Mouse (Mus musculus) CD4-positive naive resting alpha-beta T cell, adult 76 days (primary cell): ENCODE data around the gene Tmem269. TPM values are rescaled to one million over a fixed set of nuclear protein-coding genes. Genes with fewer than 3 reads are reported as not detected.

Experiments used
- total RNA-seq: library from RNA; stranded (reverse); gene quantifications from one replicate; pipeline ENCODE4 v1.2.4, GENCODE M21; 2023

Gene Tmem269
- not detected for total RNA-seq

DNA sequence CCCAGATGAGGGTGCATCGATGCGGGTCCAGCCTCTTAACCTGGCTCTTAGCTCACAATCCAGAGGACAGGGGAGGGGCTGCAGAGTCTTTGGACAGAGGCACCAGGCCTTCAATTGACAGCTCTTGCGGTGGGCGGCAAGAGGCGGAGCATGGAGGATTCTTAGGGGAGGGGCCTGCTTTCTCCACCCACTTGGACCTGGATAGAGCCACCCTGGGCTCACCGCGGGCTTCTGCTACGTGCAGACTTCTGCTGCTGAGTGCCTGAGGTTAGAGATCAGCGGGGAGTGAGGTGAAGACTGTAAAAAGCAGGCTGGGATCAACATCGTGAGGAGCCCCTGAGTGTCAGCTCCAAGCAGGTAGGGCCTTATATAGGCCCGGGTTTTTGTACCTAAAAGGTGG, at the start of gene Tmem269:
Gene Tmem269, minus strand, starts transcription at position 49 of the 400 bp plus-strand sequence.

DNA sequence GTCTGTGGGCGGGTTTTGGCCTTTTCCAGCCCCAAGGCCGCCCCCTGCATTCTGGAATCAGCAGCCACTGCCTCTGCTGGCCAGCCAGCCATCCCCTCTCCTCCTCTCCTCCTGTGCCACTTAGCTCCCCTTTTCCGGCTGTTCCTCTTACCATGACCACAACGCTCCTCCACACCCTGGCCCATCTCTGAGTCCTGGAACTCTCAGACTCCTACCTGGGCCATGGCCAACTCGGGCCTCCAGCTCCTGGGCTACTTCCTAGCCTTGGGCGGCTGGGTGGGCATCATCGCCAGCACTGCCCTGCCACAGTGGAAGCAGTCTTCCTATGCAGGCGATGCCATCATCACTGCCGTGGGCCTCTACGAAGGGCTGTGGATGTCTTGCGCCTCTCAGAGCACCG, 37.3 kb upstream of the Tmem269 start, which contains the start of gene Cldn19:
Gene Cldn19, plus strand, starts transcription at position 64 of the 400 bp plus-strand sequence.

DNA sequence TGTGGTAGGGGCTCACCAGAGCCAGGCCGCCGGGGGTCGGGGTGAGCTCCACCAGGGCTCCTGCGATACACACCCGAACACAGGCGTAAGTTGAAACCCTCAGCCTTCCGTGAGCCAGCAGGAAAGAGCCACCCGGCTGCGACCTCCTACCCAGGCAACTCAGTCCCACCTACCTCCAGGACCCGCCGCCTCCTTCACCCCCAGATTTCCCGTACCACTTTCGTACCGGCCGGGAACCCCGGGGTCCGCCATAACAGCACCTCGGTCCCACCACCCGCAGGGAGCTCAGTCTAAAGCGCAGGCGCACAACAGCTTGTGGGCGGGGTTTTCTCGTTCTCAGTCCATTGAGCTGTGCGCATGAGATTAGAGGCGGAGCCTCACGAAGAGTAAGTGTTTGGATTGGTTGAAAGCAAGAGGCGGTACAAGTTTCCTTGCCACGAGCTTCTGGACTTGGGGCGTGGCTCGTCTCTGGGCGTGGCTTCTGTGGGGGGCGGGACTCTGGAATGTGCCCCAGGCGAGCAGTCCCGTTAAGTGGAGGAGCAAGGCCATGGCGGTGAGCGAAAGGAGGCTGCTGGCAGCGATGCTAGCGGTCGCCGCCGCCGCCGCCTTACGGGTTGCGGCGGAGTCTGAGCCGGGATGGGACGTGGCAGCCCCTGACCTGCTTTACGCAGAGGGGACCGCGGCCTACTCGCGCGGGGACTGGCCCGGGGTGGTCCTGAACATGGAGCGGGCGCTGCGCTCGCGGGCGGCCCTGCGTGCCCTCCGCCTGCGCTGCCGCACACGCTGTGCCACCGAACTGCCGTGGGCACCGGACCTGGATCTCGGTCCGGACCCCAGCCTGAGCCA, 14.6 kb upstream of the Tmem269 start, which contains the start of the genes AU022252 and P3h1:
Gene AU022252, minus strand, starts transcription at position 303 of the 846 bp plus-strand sequence.
Gene P3h1, plus strand, starts transcription at position 506 of the 846 bp plus-strand sequence.

DNA sequence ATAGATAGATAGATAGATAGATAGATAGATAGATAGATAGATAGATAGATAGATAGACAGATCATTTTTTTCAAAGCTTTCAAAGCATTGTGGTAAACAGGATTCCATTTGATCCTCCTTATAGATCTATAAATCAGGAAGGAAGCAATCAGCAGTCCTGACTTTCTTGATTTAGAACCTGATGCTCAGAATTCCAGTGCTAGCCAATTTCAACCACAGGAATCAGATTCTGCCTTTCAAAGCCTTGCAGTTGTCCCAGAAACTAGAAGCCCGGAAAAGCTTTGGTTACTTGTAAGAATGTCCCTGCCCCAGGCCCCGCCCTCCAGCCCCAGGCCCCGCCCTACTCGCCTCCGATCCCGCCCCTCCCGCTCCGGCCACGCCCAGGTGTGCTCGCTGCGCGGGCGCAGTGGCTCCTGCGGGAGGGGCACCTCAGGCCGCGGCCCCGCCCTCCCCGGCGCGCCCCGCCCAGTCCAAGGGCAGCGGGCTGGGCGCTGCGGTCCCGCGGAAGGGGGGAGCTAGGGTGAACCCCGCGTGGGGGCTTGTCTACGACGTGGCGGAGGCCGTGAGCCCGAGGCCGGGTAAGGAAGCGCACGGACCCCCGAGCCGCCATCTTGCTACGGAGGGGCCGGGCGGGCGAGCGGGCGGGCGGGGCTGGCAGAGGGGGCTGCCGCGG, 23.0 kb downstream of the Tmem269 start, which contains the start of gene Svbp:
Gene Svbp, plus strand, starts transcription at position 398 of the 673 bp plus-strand sequence.

DNA sequence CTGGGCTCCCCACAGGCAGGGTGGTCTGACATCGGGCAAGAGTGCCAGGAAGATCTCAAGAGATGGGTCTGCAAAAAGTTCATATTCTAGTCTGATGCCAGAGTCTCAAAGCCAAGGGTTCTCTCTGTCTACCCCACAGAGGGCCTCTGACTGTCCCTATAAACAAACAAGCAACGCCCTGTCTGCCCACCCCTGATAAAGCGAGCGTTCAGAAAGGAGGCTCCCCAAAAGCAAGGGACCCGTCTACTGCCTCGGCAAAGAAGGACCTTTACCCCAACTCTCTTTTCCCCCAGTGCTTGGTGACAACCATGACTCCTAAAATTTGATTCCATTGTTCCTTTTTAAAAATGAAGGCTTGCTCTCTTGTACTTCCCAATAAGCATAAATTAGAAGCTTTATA, 28.2 kb downstream of the Tmem269 start, which contains the start of gene Ermap:
Gene Ermap, minus strand, starts transcription at position 148 of the 400 bp plus-strand sequence.

DNA sequence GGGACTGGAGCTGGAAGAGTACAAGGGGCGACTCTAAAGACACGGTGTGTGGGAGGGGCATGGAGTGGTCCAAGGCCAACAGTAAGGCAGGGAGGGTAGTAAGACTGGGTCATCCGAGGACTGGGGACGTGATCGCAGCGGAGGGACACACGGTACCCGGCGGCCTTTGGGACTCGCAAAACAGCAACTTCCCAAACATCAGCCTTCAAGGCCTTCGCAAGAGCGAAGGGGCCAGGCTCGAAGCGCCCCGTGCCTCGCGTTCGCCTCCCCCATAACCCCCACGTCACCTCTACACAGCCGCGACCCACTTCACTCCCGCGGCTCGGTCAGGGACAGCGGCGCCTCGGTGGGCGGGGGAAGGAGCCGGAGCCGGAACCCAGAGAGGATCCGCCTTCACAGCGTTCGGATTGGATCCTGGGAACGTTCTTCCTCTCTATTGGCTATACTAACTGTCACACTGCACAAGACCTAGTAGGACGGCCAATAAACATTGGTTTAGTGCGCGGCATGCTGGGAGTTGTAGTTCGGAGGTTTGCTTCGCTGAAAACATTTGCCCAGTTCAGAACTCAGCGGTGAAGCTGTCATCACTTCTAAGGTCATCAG, 44.1 kb downstream of the Tmem269 start, which contains the start of gene Zfp691:
Gene Zfp691, minus strand, starts transcription at position 345 of the 603 bp plus-strand sequence.

Other genes with a start within 250 kb of the Tmem269 start
- gene Slc2a1, start 109.5 kb downstream of the Tmem269 start, total RNA-seq: 41.3 TPM
- 4.4 TPM for gene Zfp691, start 44.0 kb downstream of the Tmem269 start, total RNA-seq
- 3.5 TPM for gene Ermap, start 28.2 kb downstream of the Tmem269 start, total RNA-seq
- 16.6 TPM for gene Svbp, start 22.9 kb downstream of the Tmem269 start, total RNA-seq
- 8.1 TPM for gene AU022252, start 14.5 kb upstream of the Tmem269 start, total RNA-seq
- gene P3h1, start 14.7 kb upstream of the Tmem269 start, total RNA-seq: 3.7 TPM
- not detected for gene Cldn19, start 37.2 kb upstream of the Tmem269 start, total RNA-seq
- 337 TPM for gene Ybx1, start 76.4 kb upstream of the Tmem269 start, total RNA-seq
- 22.0 TPM for gene Ppih, start 102.3 kb upstream of the Tmem269 start, total RNA-seq
- gene Ccdc30, start 197.3 kb upstream of the Tmem269 start, total RNA-seq: 4.3 TPM
- 7.0 TPM for gene Ppcs, start 204.2 kb upstream of the Tmem269 start, total RNA-seq
- gene Zmynd12, start 204.6 kb upstream of the Tmem269 start, total RNA-seq: 0.38 TPM